Mouse (Mus musculus) mouse embryonic stem cell (cell line): ENCODE measurements at regions not wholly inside any gene's neighbourhood (a gene's known extent, or its start where the extent isn't known, plus 50 kb on each side); places are given as distances from the start of the nearest gene placed in this dataset.

Experiments used
- in situ Hi-C, 2 experiments: fragments of 300-500 bp; cut with MboI; formaldehyde crosslinking; loops; 1 replicate in 1 of 2; 3 replicates in 1 of 2; pipeline ENCODE4 v1.14.3; 2019 to 2020; ENCODE audit warnings: low sequenced_read_pairs in 2 of 2, low pct_unique_long_range_greater_than_20kb in 1 of 2, mixed read lengths in 1 of 2; ENCODE audit not compliant: unreplicated experiment in 1 of 2

- in situ Hi-C loops, result no loop called here
Observed at GRCm38 (mm10) chr2:12802667-12803066, 121.2 kb upstream of the Pter start.

GRCm38 (mm10) chr2:12805096-12805495 is 118.7 kb upstream of the Pter start:
- in situ Hi-C loops, result no loop called here

- in situ Hi-C loops, result no loop called here
Observed at GRCm38 (mm10) chr2:12808466-12808865, 115.4 kb upstream of the Pter start.

- in situ Hi-C loops, result no loop called here
Observed at GRCm38 (mm10) chr2:12815339-12815738, 108.5 kb upstream of the Pter start.

GRCm38 (mm10) chr2:12825902-12826301 is 97.9 kb upstream of the Pter start:
- in situ Hi-C loops, result no loop called here

GRCm38 (mm10) chr2:12833579-12833978 is 90.3 kb upstream of the Pter start:
- in situ Hi-C loops, result no loop called here

- in situ Hi-C loops, result no loop called here
Observed at GRCm38 (mm10) chr2:12866543-12866942, 57.3 kb upstream of the Pter start.

- in situ Hi-C loops, result no loop called here
Observed at GRCm38 (mm10) chr2:12868772-12869171, 55.1 kb upstream of the Pter start.
